23 mouse cellular contexts compared by ENCODE assay signal in genomic region chr15:30709754-30710105, GRCm38 (mm10).
"Had no signal": no experiment of that assay in that cellular context is flagged by ENCODE, and none has a peak within 500 bp of the region (broad histone marks: within the 10 kb centered on the region; RNA-seq: fewer than 3 reads in every experiment).

No protein-coding gene starts in this region.

- ATAC-seq: forebrain, embryonic 16.5 days had no signal

- H3K4me3 ChIP-seq: gastrocnemius, adult 2 months; heart, adult 2 months; heart, embryonic 13.5 days; heart, embryonic 15.5 days; hindbrain, embryonic 13.5 days; hindbrain, embryonic 15.5 days; layer of hippocampus, adult 2 months; left cerebral cortex, adult 2 months; limb, embryonic 10.5 days; limb, embryonic 12.5 days; liver, embryonic 13.5 days had no signal

- H3K9ac ChIP-seq: heart, embryonic 13.5 days; heart, embryonic 15.5 days; hindbrain, embryonic 13.5 days; hindbrain, embryonic 15.5 days; limb, embryonic 12.5 days; liver, embryonic 13.5 days had no signal

- H3K36me3 ChIP-seq: heart, embryonic 13.5 days; heart, embryonic 15.5 days; hindbrain, embryonic 13.5 days; hindbrain, embryonic 15.5 days; limb, embryonic 10.5 days; limb, embryonic 12.5 days; liver, embryonic 13.5 days had no signal

- H3K9me3 ChIP-seq: heart, embryonic 13.5 days; heart, embryonic 15.5 days; hindbrain, embryonic 13.5 days; hindbrain, embryonic 15.5 days; limb, embryonic 10.5 days; limb, embryonic 12.5 days; liver, embryonic 13.5 days had no signal

- H3K27ac ChIP-seq: gastrocnemius, adult 2 months; heart, adult 2 months; heart, embryonic 13.5 days; heart, embryonic 15.5 days; hindbrain, postnatal 0 days; layer of hippocampus, adult 2 months; limb, embryonic 10.5 days; limb, embryonic 12.5 days; liver, embryonic 13.5 days had no signal

- H3K27me3 ChIP-seq: heart, embryonic 13.5 days; heart, embryonic 15.5 days; hindbrain, embryonic 13.5 days; hindbrain, embryonic 15.5 days; limb, embryonic 12.5 days; liver, embryonic 13.5 days had no signal

- DNase-seq: gastrocnemius, adult 2 months; gastrocnemius, postnatal 10 days; gastrocnemius, postnatal 25 days; heart, adult 2 months; heart, postnatal 14 days; heart, postnatal 36 days; kidney, adult 18-20 months; kidney, postnatal 10 days; kidney, postnatal 4 days; liver; liver, embryonic 13.5 days had no signal

- H3K4me1 ChIP-seq: heart, embryonic 13.5 days; heart, embryonic 15.5 days; limb, embryonic 10.5 days; limb, embryonic 12.5 days; liver, embryonic 13.5 days had no signal

- H3K4me2 ChIP-seq: heart, embryonic 11.5 days; heart, embryonic 13.5 days; heart, embryonic 15.5 days; hindbrain, embryonic 13.5 days; hindbrain, embryonic 15.5 days; limb, embryonic 12.5 days; liver, embryonic 11.5 days; liver, embryonic 13.5 days had no signal
